Mouse (Mus musculus): ENCODE data around the gene Dhx58. TPM values are rescaled to one million over a fixed set of nuclear protein-coding genes. Genes with fewer than 3 reads are reported as not detected.

The Dhx58 gene
- polyA plus RNA-seq, 1 experiment: 15.1 TPM

DNA sequence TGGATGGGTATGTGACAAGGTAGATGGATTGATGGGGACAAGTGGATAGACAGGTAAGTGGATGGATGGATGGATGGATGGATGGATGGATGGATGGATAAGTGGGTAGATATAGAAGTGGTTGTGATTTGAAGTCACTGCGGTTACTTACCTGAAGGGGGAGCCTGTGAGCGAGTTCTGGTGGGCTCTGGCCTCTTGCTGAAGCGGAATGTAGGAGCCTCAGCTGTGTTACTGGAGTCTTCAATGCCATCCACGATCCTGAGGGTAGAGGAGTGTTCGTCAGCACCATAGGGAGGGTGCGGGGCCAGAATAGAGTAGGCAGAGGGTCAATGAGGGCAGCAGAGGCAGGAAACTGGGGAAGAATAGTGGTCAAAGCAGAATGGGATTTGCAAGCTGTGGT is 41.0 kb upstream of the Dhx58 start:
- H3K36me3 ChIP-seq (ENCODE audit: control insufficient read depth, insufficient read depth, low read length): no peaks in the 10 kb centered on the region
- no peak overlapping the region for H3K27ac ChIP-seq (ENCODE audit: insufficient read depth, low read length)
- peak in 1 of 2 experiments; percentile 50 for DNase-seq (ENCODE audit: low read depth in 1 of 2, low spot score in 2 of 2)
- TF ChIP-seq CTCF (IDR thresholded peaks at IDR 0.05; ENCODE audit: extremely low read depth, insufficient read depth, insufficient read length, insufficient replicate concordance) (peak; percentile 55; the same call in 1 of the 2 replicates), POLR2A (IDR thresholded peaks at IDR 0.05; ENCODE audit: low read depth, low read length) (no peak)
- H3K4me1 ChIP-seq (ENCODE audit: control insufficient read depth, insufficient read depth, insufficient read length): no peaks in the 10 kb centered on the region; the same call in 1 of the 2 replicates
- no peaks in the 10 kb centered on the region for H3K27me3 ChIP-seq (ENCODE audit: control insufficient read depth, insufficient read depth, low read length)
- no peak overlapping the region for H3K4me3 ChIP-seq (ENCODE audit: extremely low read depth, insufficient read depth, insufficient read length)
- WGBS: 20% methylated on average over 6 of the region's 6 CpGs

DNA sequence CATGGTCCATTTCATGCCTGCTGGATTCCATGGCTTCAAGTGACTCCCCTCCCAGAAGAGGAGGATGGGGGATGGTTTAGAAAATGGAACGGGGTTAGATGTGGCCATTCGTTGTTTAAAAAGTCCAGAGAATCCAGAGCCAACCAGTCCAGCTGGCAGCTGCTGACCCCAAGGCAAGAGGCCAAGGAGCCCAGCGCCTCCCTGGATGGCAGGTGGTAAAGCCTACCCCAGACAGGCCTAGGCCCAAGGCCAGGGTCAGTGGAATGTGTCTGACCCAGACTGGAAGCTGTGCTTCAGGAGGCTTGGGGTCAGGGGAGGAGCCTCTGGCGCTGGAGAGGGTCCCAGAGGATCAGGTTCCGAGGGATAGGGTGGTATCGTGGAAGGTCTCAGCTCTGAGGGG is 37.3 kb upstream of the Dhx58 start:
- peaks cover 7% of the 10 kb centered on the region; the same call in 1 of the 2 replicates for H3K4me1 ChIP-seq (ENCODE audit: control insufficient read depth, insufficient read depth, insufficient read length)
- H3K27ac ChIP-seq (ENCODE audit: insufficient read depth, low read length): no peak overlapping the region
- TF ChIP-seq POLR2A (IDR thresholded peaks at IDR 0.05; ENCODE audit: low read depth, low read length): no peak
- no peak for TF ChIP-seq CTCF (IDR thresholded peaks at IDR 0.05; ENCODE audit: extremely low read depth, insufficient read depth, insufficient read length, insufficient replicate concordance)
- H3K27me3 ChIP-seq (ENCODE audit: control insufficient read depth, insufficient read depth, low read length): no peaks in the 10 kb centered on the region
- no peak overlapping the region for H3K4me3 ChIP-seq (ENCODE audit: extremely low read depth, insufficient read depth, insufficient read length)
- WGBS: 87% methylated on average over 6 of the region's 6 CpGs
- no peaks in the 10 kb centered on the region for H3K36me3 ChIP-seq (ENCODE audit: control insufficient read depth, insufficient read depth, low read length)
- no peak for DNase-seq (ENCODE audit: low read depth in 1 of 2, low spot score in 2 of 2)

DNA sequence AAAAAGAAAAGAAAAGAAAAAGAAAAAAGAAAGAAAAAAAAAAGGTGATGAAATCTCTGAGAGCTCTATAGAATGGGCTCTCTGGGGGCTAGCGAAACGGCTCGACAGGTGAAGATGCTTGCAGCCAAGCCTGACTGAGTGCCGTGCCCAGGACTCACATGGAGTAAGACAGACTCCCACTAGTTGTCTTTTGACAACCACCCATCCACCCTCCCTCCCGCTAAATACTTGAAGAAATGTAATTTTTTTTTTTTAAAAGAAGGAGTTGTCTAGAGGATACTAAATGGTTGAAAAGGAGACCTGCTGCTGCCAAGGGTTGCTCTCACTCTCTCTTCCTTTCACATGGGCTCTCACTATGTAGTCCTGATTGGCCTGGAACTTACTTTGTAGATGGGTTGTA is 34.7 kb upstream of the Dhx58 start:
- no peaks in the 10 kb centered on the region for H3K27me3 ChIP-seq (ENCODE audit: control insufficient read depth, insufficient read depth, low read length)
- no peak for DNase-seq (ENCODE audit: low read depth in 1 of 2, low spot score in 2 of 2)
- WGBS: 28% methylated on average over 5 of the region's 5 CpGs
- H3K4me1 ChIP-seq (ENCODE audit: control insufficient read depth, insufficient read depth, insufficient read length): peaks cover 18% of the 10 kb centered on the region; the same call in 1 of the 2 replicates
- no peak for TF ChIP-seq CTCF (IDR thresholded peaks at IDR 0.05; ENCODE audit: extremely low read depth, insufficient read depth, insufficient read length, insufficient replicate concordance)
- no peak for TF ChIP-seq POLR2A (IDR thresholded peaks at IDR 0.05; ENCODE audit: low read depth, low read length)
- no peak overlapping the region for H3K4me3 ChIP-seq (ENCODE audit: extremely low read depth, insufficient read depth, insufficient read length)
- no peaks in the 10 kb centered on the region for H3K36me3 ChIP-seq (ENCODE audit: control insufficient read depth, insufficient read depth, low read length)
- no peak overlapping the region for H3K27ac ChIP-seq (ENCODE audit: insufficient read depth, low read length)

DNA sequence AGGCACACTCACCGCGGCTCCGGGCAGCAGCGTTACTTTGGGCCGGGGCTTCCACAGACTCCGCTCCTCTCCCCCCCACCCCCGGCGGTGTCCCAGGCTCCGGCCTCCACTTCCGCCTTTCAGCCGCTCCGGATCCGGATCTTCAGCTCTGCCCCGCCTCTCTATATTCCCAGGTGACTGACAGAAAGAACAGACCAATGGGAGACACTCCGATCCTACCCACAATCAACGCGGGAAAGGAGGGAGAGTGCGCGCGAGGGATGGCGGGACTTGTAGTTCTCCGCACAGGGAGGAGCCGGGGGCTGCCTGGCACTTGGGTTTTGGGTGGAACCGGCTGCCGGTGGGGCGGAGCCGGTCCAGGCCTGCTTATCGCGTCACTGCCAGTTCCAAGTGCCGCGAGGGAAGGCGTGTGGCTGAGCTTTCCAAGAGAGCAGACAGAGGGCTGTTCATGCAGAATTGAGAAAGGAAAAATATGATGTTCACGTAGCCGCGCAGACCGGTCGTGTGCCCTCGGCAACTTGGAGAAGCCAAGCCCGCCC is 34.1 kb upstream of the Dhx58 start, which contains the start of gene Rab5c:
Gene Rab5c, minus strand, starts transcription at position 150 of the 539 bp plus-strand sequence.
- Histone ChIP-seq H3K27me3 (ENCODE audit: control insufficient read depth, insufficient read depth, low read length) (no peaks in the 10 kb centered on the region), H3K4me1 (ENCODE audit: control insufficient read depth, insufficient read depth, insufficient read length) (peaks cover 18% of the 10 kb centered on the region; the same call in 1 of the 2 replicates), H3K27ac (ENCODE audit: insufficient read depth, low read length) (peak within 1 kb of the TSS; percentile 76), H3K36me3 (ENCODE audit: control insufficient read depth, insufficient read depth, low read length) (no peaks in the 10 kb centered on the region), H3K4me3 (ENCODE audit: extremely low read depth, insufficient read depth, insufficient read length) (peak within 1 kb of the TSS; percentile 75)
- TF ChIP-seq CTCF (IDR thresholded peaks at IDR 0.05; ENCODE audit: extremely low read depth, insufficient read depth, insufficient read length, insufficient replicate concordance) (no peak), POLR2A (IDR thresholded peaks at IDR 0.05; ENCODE audit: low read depth, low read length) (peak; percentile 39; the same call in 1 of the 2 replicates)
- WGBS: under 1% methylated on average over 39 of the region's 39 CpGs
- peak; percentile 98 to 99 for DNase-seq (ENCODE audit: low read depth in 1 of 2, low spot score in 2 of 2)

DNA sequence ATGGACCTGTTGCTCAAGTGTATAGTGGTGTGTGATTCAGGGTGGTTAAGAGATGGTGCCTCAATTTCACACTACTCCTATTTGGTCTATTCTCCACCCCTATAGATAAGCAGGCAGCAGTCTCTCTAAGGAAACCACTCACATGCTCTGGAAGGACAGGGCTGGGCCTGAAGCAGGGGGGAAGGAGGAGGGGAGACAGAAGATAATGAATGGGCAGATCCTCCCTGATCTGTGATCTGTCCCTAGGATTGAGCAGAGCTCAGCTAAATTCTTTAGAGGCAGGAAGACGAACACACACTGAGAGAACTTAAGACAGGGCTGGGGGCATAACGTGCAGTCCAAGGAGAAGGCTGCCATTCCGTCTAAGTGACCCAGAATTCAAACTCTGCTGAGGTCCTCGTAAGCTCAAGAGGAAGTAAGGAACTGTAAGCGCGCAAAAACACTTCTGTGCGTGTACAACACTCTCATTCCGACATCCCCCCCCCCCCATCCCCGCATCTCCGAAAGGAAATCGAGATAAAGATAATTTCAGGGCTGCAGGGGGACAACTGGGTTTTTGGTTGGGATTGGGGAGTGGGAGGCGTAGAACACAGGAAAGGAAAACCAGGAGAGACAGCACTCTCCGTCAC is 33.1 kb upstream of the Dhx58 start:
- Histone ChIP-seq H3K36me3 (ENCODE audit: control insufficient read depth, insufficient read depth, low read length) (no peaks in the 10 kb centered on the region), H3K4me1 (ENCODE audit: control insufficient read depth, insufficient read depth, insufficient read length) (peaks cover 18% of the 10 kb centered on the region; the same call in 1 of the 2 replicates), H3K27ac (ENCODE audit: insufficient read depth, low read length) (peak overlapping the region; percentile 76), H3K27me3 (ENCODE audit: control insufficient read depth, insufficient read depth, low read length) (no peaks in the 10 kb centered on the region), H3K4me3 (ENCODE audit: extremely low read depth, insufficient read depth, insufficient read length) (peak overlapping the region; percentile 75)
- DNase-seq (ENCODE audit: low read depth in 1 of 2, low spot score in 2 of 2): no peak
- TF ChIP-seq CTCF (IDR thresholded peaks at IDR 0.05; ENCODE audit: extremely low read depth, insufficient read depth, insufficient read length, insufficient replicate concordance): no peak
- no peak for TF ChIP-seq POLR2A (IDR thresholded peaks at IDR 0.05; ENCODE audit: low read depth, low read length)
- under 1% methylated on average over 13 of the region's 13 CpGs for WGBS

DNA sequence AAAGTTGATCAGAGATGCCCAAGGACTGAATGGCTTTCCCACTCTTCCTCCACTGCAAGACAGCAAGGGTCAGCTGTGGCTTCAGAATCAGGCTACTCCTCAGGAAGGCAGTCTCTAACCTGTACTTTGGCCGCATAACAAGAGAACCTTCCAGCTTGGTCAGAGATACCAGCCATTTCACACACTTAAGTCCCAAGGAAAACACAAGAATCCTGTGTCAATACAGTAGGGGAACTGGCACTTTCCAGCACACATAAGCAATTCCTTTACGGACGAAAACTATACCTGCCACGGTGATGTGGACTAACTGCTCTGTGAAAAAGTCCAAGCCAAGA is 32.6 kb upstream of the Dhx58 start:
- DNase-seq (ENCODE audit: low read depth in 1 of 2, low spot score in 2 of 2): no peak
- no peaks in the 10 kb centered on the region for H3K36me3 ChIP-seq (ENCODE audit: control insufficient read depth, insufficient read depth, low read length)
- H3K4me1 ChIP-seq (ENCODE audit: control insufficient read depth, insufficient read depth, insufficient read length): peaks cover 18% of the 10 kb centered on the region; the same call in 1 of the 2 replicates
- H3K4me3 ChIP-seq (ENCODE audit: extremely low read depth, insufficient read depth, insufficient read length): peak overlapping the region; percentile 75
- TF ChIP-seq CTCF (IDR thresholded peaks at IDR 0.05; ENCODE audit: extremely low read depth, insufficient read depth, insufficient read length, insufficient replicate concordance) (no peak), POLR2A (IDR thresholded peaks at IDR 0.05; ENCODE audit: low read depth, low read length) (no peak)
- 53% methylated on average over 4 of the region's 4 CpGs for whole genome bisulfite sequencing
- no peaks in the 10 kb centered on the region for H3K27me3 ChIP-seq (ENCODE audit: control insufficient read depth, insufficient read depth, low read length)
- H3K27ac ChIP-seq (ENCODE audit: insufficient read depth, low read length): peak overlapping the region; percentile 15

Data from spleen, adult 2 months (tissue).